Comparison of ENCODE assay signal across 18 mouse cellular contexts in the genomic region with DNA sequence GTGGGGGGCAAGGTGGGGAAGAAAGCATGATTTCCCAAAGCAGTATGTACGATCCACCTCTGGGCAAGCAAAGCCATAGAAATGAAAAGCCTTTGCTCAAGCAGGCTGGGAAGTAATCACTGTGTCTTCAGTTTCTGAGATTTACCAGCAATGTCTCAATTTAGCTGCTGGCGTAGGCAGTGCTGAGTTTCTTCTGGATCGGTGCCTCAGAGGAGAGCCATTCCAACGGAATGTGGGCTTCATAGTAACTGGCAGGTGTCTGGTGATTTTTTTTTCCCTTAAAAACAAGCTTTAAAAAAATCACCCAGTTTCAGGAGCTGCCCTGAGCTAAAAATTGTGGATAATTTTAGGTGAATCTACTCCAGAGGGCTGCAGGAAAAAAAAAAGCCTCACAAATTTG. TPM values are rescaled to one million over a fixed set of nuclear protein-coding genes. Genes with fewer than 3 reads are reported as not detected.
DNase-seq lines count a peak whose midpoint lies in the region; ATAC-seq and TF ChIP-seq lines count a peak whose summit lies in the region.
"Had no signal": no experiment of that assay in that cellular context is flagged by ENCODE, and none has a peak within 500 bp of the region (broad histone marks: within the 10 kb centered on the region; RNA-seq: fewer than 3 reads in every experiment).

No protein-coding gene starts in this region.

- H3K27ac ChIP-seq in layer of hippocampus, adult 2 months = no peak overlapping the region
- H3K27ac ChIP-seq in stomach, postnatal 0 days (replicated peaks) = no peak overlapping the region
- H3K27ac ChIP-seq: heart, embryonic 15.5 days; hindbrain, embryonic 15.5 days; limb, embryonic 15.5 days; macrophage had no signal

- no peak for TF ChIP-seq CTCF in layer of hippocampus, adult 2 months (conservative IDR thresholded peaks at IDR 0.05)
- TF ChIP-seq CTCF in stomach, postnatal 0 days (IDR thresholded peaks at IDR 0.05; ENCODE audit: low read depth) = no peak

- H3K27me3 ChIP-seq in stomach, postnatal 0 days (ENCODE audit: control insufficient read depth, insufficient read depth, low read length) = no peaks in the 10 kb centered on the region
- H3K27me3 ChIP-seq: CH12.LX; heart, embryonic 15.5 days; hindbrain, embryonic 15.5 days; limb, embryonic 15.5 days had no signal

- no peaks in the 10 kb centered on the region for H3K36me3 ChIP-seq in stomach, postnatal 0 days (ENCODE audit: control insufficient read depth, insufficient read depth, low read length)
- H3K36me3 ChIP-seq: heart, embryonic 15.5 days; hindbrain, embryonic 15.5 days; limb, embryonic 15.5 days had no signal

- intact Hi-C loops in left cerebral cortex, postnatal 36 days (cut with DNase I) = no loop called here

- WGBS in stomach, postnatal 0 days = 69% methylated on average over 4 of the region's 4 CpGs

- TF ChIP-seq EP300 in stomach, postnatal 0 days (optimal IDR thresholded peaks at IDR 0.05) = no peak

- ATAC-seq in stomach, postnatal 0 days (ENCODE audit: low FRiP score, low TSS enrichment) = no peak

- no peaks in the 10 kb centered on the region for H3K9me3 ChIP-seq in stomach, postnatal 0 days (ENCODE audit: control insufficient read depth, low read length)
- H3K9me3 ChIP-seq: heart, embryonic 15.5 days; hindbrain, embryonic 15.5 days; limb, embryonic 15.5 days had no signal

- no peaks in the 10 kb centered on the region for H3K4me1 ChIP-seq in stomach, postnatal 0 days (replicated peaks; ENCODE audit: control insufficient read depth, insufficient read depth)
- H3K4me1 ChIP-seq: limb, embryonic 15.5 days had no signal

- no peak overlapping the region for H3K4me2 ChIP-seq in stomach, postnatal 0 days (replicated peaks; ENCODE audit: low read depth)
- H3K4me2 ChIP-seq: heart, embryonic 15.5 days; hindbrain, embryonic 15.5 days; limb, embryonic 15.5 days had no signal

- no peak overlapping the region for H3K9ac ChIP-seq in stomach, postnatal 0 days (ENCODE audit: low read length)
- H3K9ac ChIP-seq: heart, embryonic 15.5 days; hindbrain, embryonic 15.5 days; limb, embryonic 15.5 days had no signal

- peak; percentile 25 to 69 for DNase-seq in layer of hippocampus, adult 2 months (ENCODE audit: low spot score in 2 of 2)
- no peak for DNase-seq in layer of hippocampus, postnatal 36 days
- peak; percentile 62 to 88 for DNase-seq in frontal cortex, postnatal 36 days (ENCODE audit: low spot score in 2 of 2)
- DNase-seq in left cerebral cortex, postnatal 36 days (ENCODE audit: low spot score in 2 of 2) = peak; percentile 73 to 75
- DNase-seq in embryo, embryonic 9.5 days (ENCODE audit: extremely low spot score) = no peak
- no peak for DNase-seq in stomach, postnatal 0 days (ENCODE audit: low spot score)
- DNase-seq in c-Kit-positive CD71-positive TER-119-positive erythroid progenitor cells, embryonic 14.5 days (ENCODE audit: low spot score) = no peak
- DNase-seq: cerebellum, adult 11-12 months; kidney, adult 18-20 months; kidney, postnatal 4 days; lung, adult 2 months; midbrain, embryonic 14.5 days; thymus, adult 2 months had no signal

- no peak overlapping the region for H3K4me3 ChIP-seq in layer of hippocampus, adult 2 months
- H3K4me3 ChIP-seq in stomach, postnatal 0 days (ENCODE audit: low read depth, low read length) = no peak overlapping the region
- H3K4me3 ChIP-seq: heart, embryonic 15.5 days; hindbrain, embryonic 15.5 days; limb, embryonic 15.5 days had no signal

RNA-seq across cellular contexts. Expression of gene Txk, which starts 5.2 kb away (rescaled TPM):
- not detected for total RNA-seq in layer of hippocampus, adult 2 months (2021)
- total RNA-seq in layer of hippocampus, postnatal 36 days (2021) = under 1 TPM in 1 of 2 experiments, not detected in 1; 0.10 TPM
- under 1 TPM; 0.20 to 0.39 TPM for total RNA-seq in left cerebral cortex, postnatal 36 days (2021)
- 0.16 and 0.21 TPM in 2 replicates for polyA plus RNA-seq in stomach, postnatal 0 days (2015; fragmentation: Nextera tagmentation; extraction: Ambion mirVana)

Comparison
In these comparisons a context has a peak if more than half of its experiments do, and no peak if none do; other contexts are left out.
1. DNase-seq: peak in layer of hippocampus, adult 2 months (2 of 2), frontal cortex, postnatal 36 days (2 of 2) and left cerebral cortex, postnatal 36 days (2 of 2); none in layer of hippocampus, postnatal 36 days (0 of 2), embryo, embryonic 9.5 days (single experiment), stomach, postnatal 0 days (single experiment) and c-Kit-positive CD71-positive TER-119-positive erythroid progenitor cells, embryonic 14.5 days (single experiment).